Mouse (Mus musculus) A20 (cell line): ENCODE measurements around the gene Vangl2.

Source experiments
- DNase-seq: peaks from one replicate; pipeline ENCODE4 v3.0.0-alpha.2; 2011; ENCODE audit warnings: low read depth, low spot score

Vangl2 gene

DNA sequence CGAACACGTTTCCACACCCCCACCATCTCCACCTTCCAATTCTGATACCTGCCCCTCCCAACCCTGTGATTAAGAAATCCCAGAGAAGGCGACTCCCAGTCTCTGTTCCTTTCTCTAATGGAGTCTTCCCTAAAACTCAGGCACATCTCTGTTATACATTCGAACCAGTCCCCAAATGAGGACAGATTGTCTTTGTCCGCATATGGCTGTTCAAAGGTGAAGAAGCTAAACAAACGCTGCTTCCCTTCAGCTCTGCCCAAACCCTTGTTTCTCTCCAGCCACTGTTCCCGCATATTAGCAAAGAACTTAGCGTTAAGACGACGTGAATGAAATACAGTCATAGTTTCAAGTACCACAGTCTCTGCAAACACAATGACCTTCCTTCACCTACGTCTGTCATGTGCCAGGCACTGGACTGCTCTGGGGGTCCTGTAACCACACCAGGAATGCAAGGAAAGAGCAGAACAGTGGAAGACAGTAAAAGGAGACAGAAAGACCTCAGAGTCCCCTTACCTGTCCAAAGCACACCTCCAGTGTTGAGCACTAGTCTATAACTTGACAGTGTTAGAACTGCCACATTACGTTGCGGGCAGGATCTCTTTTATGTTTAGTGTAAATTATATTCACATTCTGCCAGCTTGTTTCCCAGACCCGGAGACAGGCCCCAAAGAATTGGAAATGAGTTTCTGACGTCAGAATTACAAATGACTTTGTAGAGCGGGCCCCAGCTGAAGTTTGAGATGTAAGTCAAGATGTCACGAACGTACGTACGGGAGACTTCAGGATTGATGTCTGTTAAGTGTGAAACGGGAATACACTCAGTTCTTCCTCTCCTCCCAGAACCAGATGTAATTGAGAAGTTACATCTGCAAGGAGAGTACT lies at the start of gene Vangl2:
Gene Vangl2 (minus strand): TSS at position 51 of the 882 bp plus-strand sequence.
- DNase-seq: no peak

DNA sequence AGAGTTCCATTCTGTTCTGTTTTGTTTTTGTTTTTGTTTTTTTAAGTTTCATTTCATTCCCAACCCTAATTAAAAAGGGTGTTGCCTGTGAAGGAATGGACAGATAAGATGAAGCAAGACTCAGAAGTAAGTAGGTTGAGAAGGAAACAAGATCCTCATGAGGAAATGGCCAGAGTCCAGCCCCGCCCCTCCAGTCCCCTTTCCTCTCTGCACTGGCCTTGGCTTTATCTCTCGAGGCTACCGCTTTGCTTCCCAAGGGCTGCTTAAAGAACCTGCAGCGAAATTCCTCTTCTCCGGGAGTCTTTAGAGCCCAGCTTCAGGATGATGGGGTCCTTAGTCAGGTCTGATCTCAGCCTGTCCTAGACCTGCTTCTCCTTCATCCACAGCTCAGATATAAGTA lies 49.7 kb upstream of the Vangl2 start:
- DNase-seq: no peak

- no peak for DNase-seq
These were observed 44.4 kb upstream of the Vangl2 start for GRCm38 (mm10) chr1:172072604-172073003.

DNA sequence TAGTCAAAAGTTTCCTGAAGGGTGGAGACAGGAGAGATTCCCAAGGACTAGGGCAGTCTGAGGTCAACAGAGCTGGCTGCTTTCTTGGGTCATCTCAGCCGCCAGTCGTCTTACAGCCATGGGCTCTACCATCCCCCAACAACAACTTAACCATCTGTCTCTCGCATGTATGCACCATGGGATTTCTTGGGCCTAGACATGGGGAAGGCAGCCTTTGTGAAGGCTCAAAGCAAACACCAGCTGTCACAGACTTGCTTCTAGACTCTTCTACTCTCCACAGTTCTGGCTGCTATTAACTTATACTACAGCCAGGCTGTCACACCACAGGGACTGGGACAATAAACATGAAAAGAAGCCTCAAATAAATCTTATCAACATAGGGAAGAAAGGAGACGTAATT lies 43.3 kb upstream of the Vangl2 start:
- DNase-seq: no peak

- DNase-seq: no peak
These were observed 42.0 kb upstream of the Vangl2 start for GRCm38 (mm10) chr1:172070227-172070626.

- DNase-seq: no peak
These were observed 36.4 kb upstream of the Vangl2 start for GRCm38 (mm10) chr1:172064613-172065141.

DNA sequence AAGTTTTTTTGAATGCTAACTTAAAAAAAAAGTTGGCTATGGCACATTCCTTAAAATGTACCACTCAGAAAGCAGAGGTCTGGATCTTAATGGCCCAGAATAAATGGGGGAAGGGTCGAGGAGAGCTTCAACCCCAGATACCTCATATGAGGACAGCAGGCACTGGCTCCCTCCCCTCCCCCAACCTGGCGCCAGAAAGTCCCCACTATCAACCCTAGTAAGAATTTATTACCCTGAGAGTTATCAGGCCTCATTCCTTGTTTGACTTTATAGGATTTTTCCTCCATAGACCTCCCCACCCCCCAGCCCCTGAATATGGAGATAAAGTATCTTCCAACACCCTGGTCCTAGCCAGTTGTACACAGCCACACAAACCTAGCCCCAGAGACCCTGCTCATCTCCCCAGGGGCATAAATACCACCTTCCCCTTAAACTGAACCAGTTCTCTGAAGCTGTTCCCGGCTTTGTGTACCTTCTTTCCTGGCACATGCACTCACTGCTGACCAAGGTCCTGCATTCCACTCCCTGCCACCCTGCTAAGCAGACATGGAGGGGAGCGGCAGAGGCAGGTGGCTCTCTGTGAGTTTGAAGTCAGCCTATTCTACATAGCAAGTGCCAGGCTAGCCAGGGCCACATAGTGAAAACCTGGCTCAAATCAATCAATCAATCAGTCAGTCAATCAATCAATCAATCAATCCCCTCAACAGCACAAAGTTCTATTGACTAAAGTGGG lies 35.2 kb upstream of the Vangl2 start:
- no peak for DNase-seq

- DNase-seq: no peak
These were observed 33.9 kb upstream of the Vangl2 start for GRCm38 (mm10) chr1:172062101-172062500.

DNA sequence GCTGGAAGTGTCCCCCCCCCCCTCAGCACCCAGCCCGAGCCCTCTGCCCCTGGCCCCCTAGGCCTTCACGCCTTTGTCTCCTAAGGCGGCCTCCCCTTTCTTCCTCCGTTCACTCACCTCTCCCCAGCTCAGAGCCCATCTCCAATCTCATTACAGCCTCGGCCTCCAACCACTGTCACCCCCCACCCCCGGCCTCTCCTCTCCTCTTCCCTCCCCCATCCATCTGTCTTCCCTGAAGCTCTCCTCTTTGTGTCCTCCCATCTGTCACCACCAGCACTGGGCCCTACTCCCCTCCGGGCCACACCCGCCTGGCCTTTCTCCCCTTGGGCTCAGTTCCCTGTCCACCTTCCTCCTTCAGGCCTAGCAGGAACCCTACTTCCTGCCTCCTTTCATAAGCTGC lies 33.0 kb upstream of the Vangl2 start:
- DNase-seq: no peak

- no peak for DNase-seq
These were observed 32.4 kb upstream of the Vangl2 start for GRCm38 (mm10) chr1:172060659-172061058.

DNA sequence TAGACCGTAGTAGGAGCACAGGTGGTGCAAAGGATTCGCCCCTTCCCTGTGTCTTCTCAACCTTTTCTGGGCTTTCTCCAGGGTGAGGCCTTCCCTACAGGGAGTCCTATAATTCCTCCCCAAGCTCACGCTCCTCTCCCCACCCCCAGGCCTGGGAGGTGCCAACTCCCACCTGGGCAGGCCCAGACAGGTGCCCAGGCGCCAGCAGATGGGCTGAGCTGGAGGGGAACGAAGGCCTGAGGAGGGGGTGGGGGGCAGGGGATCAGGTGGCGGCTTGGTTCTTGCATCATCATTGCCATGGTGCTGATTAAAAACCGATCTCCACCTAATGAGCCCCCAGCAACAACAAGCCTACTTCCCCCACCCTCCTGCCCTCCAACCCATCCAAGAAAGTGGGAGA lies 30.6 kb upstream of the Vangl2 start:
- no peak for DNase-seq

- DNase-seq: no peak
These were observed 30.1 kb upstream of the Vangl2 start for GRCm38 (mm10) chr1:172058321-172058720.

GRCm38 (mm10) chr1:172057491-172057921 lies 29.3 kb upstream of the Vangl2 start, which contains the start of gene Nhlh1:
Gene Nhlh1, minus strand, starts transcription at chr1:172057573.
- no peak for DNase-seq

GRCm38 (mm10) chr1:172056251-172056650 lies 28.0 kb upstream of the Vangl2 start:
- no peak for DNase-seq

DNA sequence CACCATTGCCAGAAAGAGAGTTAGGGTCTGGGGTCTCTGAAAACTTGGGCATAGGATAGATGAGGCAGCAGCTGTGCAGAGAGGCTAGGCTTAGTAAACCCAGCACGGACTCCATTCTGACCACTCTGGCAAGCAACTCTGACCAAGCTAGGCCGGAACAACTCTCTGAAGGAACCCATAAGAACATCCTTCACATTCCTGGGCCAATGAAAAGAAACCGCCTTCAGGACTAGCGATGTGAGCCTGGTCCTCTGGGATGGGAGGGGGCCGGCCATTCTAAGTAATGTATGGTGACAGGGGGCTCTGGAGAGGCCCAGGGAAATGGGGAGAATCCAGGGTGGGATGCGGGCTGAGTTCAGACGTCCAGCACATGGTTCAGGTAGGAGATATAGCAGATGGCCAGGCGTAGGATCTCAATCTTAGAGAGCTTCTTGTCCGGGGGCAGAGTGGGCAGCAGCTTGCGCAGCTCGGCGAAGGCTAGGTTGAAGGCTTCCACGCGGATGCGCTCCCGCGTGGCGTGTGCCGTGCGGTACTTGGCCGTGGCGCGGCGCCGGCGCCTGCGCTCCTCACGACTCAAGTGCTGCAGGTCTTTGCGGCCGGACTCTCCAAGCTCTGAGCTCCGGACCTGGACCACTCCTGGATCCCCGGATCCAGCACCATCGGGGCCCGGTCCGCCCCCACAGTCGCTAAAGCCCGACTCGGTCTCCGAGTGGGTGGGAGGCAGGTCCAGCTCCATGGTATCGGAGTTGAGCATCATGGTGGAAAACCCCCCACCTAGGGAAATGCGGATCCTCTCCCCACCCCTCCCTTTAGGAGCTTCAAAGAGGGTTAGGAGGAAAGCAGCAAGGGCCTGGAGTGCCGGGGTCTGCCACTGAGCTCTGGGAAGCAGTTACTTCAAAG lies 25.5 kb upstream of the Vangl2 start:
- no peak for DNase-seq

DNA sequence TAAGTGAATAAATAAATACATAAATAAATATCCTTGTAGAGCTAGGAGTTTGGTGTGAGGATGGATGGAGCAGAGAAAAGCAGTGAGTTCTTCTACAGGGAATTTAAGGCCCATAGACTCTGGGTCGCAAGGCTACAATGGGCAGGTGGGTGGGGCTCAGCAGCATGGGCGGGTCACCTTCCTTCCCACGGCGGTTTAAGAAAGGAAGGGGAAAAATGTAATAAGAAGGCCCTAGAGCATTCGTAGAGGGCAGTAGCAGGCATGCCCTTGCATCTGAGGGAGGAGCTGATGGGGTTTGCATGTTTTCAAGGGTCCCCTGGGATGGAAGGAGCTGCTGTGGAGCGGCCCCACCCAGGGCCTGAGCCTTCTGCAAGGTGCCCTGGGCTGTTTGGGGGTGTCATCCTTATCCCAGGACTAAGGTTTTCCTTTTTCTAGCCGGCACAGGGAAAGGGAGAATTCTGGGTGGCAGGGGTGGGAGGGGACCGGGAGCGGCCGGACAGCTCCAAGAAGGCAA lies 24.6 kb upstream of the Vangl2 start:
- no peak for DNase-seq

- no peak for DNase-seq
These were observed 21.0 kb upstream of the Vangl2 start for GRCm38 (mm10) chr1:172049131-172049782.

DNA sequence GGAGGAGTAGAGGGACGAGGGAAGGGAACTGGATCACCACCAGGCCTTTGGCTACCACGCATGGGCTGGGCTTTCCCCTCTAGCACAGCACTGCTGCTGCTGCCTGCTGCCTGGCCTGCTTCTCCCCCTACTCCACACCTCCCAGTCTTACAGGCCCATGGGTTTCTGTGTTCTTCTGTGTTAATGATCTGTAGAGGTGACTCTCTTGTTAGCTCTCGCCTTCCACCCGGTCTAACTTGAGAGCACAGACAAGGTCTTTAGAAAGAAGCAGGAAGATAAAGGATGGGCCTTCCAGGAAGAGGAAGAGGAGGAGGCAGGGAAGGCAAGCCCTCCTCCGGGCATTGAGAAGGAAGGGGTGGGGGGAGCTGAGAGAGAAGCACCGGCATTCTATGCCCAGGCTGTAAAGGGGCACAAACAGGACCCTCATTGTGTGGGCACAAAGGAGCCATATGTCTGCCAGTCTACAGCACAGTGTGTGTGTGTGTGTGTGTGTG lies 20.0 kb upstream of the Vangl2 start:
- DNase-seq: no peak

DNA sequence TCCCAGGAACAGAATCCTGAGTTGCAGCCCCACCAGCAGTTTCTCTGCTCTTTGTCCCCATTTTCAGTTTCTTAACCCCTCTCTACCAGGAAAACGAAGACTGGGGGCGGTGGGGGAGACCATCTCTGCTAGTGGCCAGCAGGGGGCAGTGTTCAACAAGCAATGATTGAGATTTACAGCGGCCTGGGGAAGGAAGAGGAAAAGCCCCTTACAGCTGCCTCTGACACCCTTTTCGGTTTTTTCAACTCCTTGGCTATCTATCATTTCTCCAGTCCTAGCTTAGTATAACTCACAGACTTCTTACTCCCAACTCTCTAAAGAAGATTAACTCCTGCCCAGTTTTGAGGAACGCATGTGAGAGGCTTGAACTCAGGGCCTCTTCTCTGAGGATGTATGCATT lies 18.7 kb upstream of the Vangl2 start:
- DNase-seq: peak; percentile 88

- no peak for DNase-seq
These were observed 18.2 kb upstream of the Vangl2 start for GRCm38 (mm10) chr1:172046410-172046809.

GRCm38 (mm10) chr1:172029914-172030313 lies 1.7 kb upstream of the Vangl2 start:
- no peak for DNase-seq
